Mouse (Mus musculus): Measurements from ENCODE around the gene Rab25.

Gene Rab25

GRCm38 (mm10) chr3:88503881-88504746 is 44.0 kb downstream of the Rab25 start:
- DNase-seq (ENCODE audit: low read depth, low spot score): no peak

GRCm38 (mm10) chr3:88503505-88503863 is 44.6 kb downstream of the Rab25 start:
- DNase-seq (ENCODE audit: low read depth, low spot score): no peak

- DNase-seq (ENCODE audit: low read depth, low spot score): peak; percentile 86
Measured at GRCm38 (mm10) chr3:88502641-88503504, 45.2 kb downstream of the Rab25 start.

GRCm38 (mm10) chr3:88502031-88502571 is 46.0 kb downstream of the Rab25 start:
- DNase-seq (ENCODE audit: low read depth, low spot score): no peak

- DNase-seq (ENCODE audit: low read depth, low spot score): no peak
Measured at GRCm38 (mm10) chr3:88501366-88502030, 46.6 kb downstream of the Rab25 start.

GRCm38 (mm10) chr3:88500655-88501365 is 47.3 kb downstream of the Rab25 start:
- no peak for DNase-seq (ENCODE audit: low read depth, low spot score)

- no peak for DNase-seq (ENCODE audit: low read depth, low spot score)
Measured at GRCm38 (mm10) chr3:88500087-88500486, 48.0 kb downstream of the Rab25 start.

GRCm38 (mm10) chr3:88499580-88499979 is 48.5 kb downstream of the Rab25 start:
- no peak for DNase-seq (ENCODE audit: low read depth, low spot score)

GRCm38 (mm10) chr3:88495741-88496415 is 52.2 kb downstream of the Rab25 start:
- no peak for DNase-seq (ENCODE audit: low read depth, low spot score)

GRCm38 (mm10) chr3:88494836-88495628 is 53.1 kb downstream of the Rab25 start:
- DNase-seq (ENCODE audit: low read depth, low spot score): peak; percentile 36

- peak; percentile 22 for DNase-seq (ENCODE audit: low read depth, low spot score)
Measured at GRCm38 (mm10) chr3:88493706-88494582, 54.2 kb downstream of the Rab25 start.

Data from CD4-positive helper T cell, adult 2 months (primary cell).